Mouse (Mus musculus) testis, adult 2 months (tissue): ENCODE data around the gene Sox1.

Source experiments
- CTCF ChIP-seq: fragments of 200-500 bp; IDR thresholded peaks from 2 replicates; pipeline ENCODE4 v1.5.1; 2012; ENCODE audit warnings: low read depth, mild to moderate bottlenecking, inconsistent platforms, low read length, moderate library complexity; ENCODE audit not compliant: control insufficient read depth, insufficient read depth, insufficient replicate concordance
- POLR2A ChIP-seq: fragments of 200-500 bp; IDR thresholded peaks from 2 replicates; pipeline ENCODE4 v1.6.1; 2012; ENCODE audit warnings: low read depth, mild to moderate bottlenecking, inconsistent platforms, low read length, moderate library complexity; ENCODE audit not compliant: control insufficient read depth

DNA sequence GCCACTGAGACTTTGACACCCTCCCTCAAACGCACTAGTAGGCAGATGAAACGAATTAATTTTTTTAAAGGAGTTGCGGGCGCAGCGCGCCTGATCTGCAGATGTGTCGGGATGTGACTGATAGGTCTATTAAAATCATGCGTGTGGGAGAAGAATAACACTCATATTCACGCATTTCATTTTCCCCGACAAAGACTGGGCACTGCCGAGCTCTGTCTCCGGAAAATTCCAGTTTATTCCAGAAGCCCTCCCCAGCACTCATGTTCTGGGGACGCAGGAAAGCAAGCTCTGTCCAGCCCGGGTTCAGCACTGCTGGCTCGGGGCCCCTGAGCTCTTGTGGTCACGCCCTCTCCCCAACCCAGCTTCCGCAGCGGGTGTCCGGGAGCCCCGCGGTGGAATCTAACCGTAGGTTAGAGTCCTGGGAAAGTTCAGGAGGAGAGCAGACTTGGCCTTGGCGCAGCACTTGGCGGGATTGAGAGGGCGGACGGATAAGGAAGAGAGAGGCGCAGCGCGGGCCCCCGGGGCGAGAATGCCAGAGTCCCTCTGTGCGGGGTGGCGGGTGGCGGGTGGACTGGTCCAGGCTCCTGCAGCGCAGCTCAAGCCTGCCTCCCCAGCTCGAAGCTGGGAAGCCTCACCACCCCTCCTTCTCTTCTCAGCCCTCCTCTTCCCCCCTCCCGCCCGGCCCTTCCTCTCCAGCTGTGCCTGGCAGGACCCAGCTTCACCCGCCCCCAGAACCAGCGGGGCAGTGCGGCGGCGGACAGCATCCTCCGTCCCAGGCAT lies 5.7 kb downstream of the Sox1 start:
- no peak for TF ChIP-seq POLR2A
- TF ChIP-seq CTCF: no peak
